Mouse (Mus musculus): Measurements from ENCODE around the gene Abcd1. TPM values are rescaled to one million over a fixed set of nuclear protein-coding genes. Genes with fewer than 3 reads are reported as not detected.

Abcd1 gene
- polyA plus RNA-seq, 1 experiment from 2014 or later, result 9.8 TPM

Other genes with a start within 250 kb of the Abcd1 start
- 18.6 and 30.3 TPM in 2 replicates for gene Bgn, start 233.0 kb upstream of the Abcd1 start, polyA plus RNA-seq (2016; fragmentation: Nextera tagmentation; extraction: Ambion mirVana)
- gene Atp2b3, start 213.5 kb upstream of the Abcd1 start, polyA plus RNA-seq (2016; fragmentation: Nextera tagmentation; extraction: Ambion mirVana), result 0.11 and 0.21 TPM in 2 replicates
- 26.1 and 65.3 TPM in 2 replicates for gene Dusp9, start 77.2 kb upstream of the Abcd1 start, polyA plus RNA-seq (2016; fragmentation: Nextera tagmentation; extraction: Ambion mirVana)
- gene Pnck, start 56.5 kb upstream of the Abcd1 start, polyA plus RNA-seq (2016; fragmentation: Nextera tagmentation; extraction: Ambion mirVana), result 7.3 and 8.0 TPM in 2 replicates
- gene Slc6a8, start 43.4 kb upstream of the Abcd1 start, polyA plus RNA-seq (2016; fragmentation: Nextera tagmentation; extraction: Ambion mirVana), result 5.8 and 6.2 TPM in 2 replicates
- gene Bcap31, start 422 bp upstream of the Abcd1 start, polyA plus RNA-seq (2016; fragmentation: Nextera tagmentation; extraction: Ambion mirVana), result 178 and 211 TPM in 2 replicates
- gene Plxnb3, start 40.5 kb downstream of the Abcd1 start, polyA plus RNA-seq (2016; fragmentation: Nextera tagmentation; extraction: Ambion mirVana), result 0.13 and 0.46 TPM in 2 replicates
- gene Srpk3, start 57.8 kb downstream of the Abcd1 start, polyA plus RNA-seq (2016; fragmentation: Nextera tagmentation; extraction: Ambion mirVana), result 39.2 and 81.4 TPM in 2 replicates
- gene Idh3g, start 70.3 kb downstream of the Abcd1 start, polyA plus RNA-seq (2016; fragmentation: Nextera tagmentation; extraction: Ambion mirVana), result 219 and 264 TPM in 2 replicates
- gene Ssr4, start 70.4 kb downstream of the Abcd1 start, polyA plus RNA-seq (2016; fragmentation: Nextera tagmentation; extraction: Ambion mirVana), result 156 and 158 TPM in 2 replicates
- 0.32 and 0.38 TPM in 2 replicates for gene Pdzd4, start 108.4 kb downstream of the Abcd1 start, polyA plus RNA-seq (2016; fragmentation: Nextera tagmentation; extraction: Ambion mirVana)
- not detected in 2 replicates for gene Avpr2, start 175.5 kb downstream of the Abcd1 start, polyA plus RNA-seq (2016; fragmentation: Nextera tagmentation; extraction: Ambion mirVana)
- 1.7 and 2.3 TPM in 2 replicates for gene L1cam, start 179.5 kb downstream of the Abcd1 start, polyA plus RNA-seq (2016; fragmentation: Nextera tagmentation; extraction: Ambion mirVana)
- gene Arhgap4, start 205.3 kb downstream of the Abcd1 start, polyA plus RNA-seq (2016; fragmentation: Nextera tagmentation; extraction: Ambion mirVana), result 1.3 and 3.0 TPM in 2 replicates
- gene Naa10, start 205.3 kb downstream of the Abcd1 start, polyA plus RNA-seq (2016; fragmentation: Nextera tagmentation; extraction: Ambion mirVana), result 124 and 146 TPM in 2 replicates
- 43.1 and 58.2 TPM in 2 replicates for gene Renbp, start 214.3 kb downstream of the Abcd1 start, polyA plus RNA-seq (2016; fragmentation: Nextera tagmentation; extraction: Ambion mirVana)
- gene Hcfc1, start 249.8 kb downstream of the Abcd1 start, polyA plus RNA-seq (2016; fragmentation: Nextera tagmentation; extraction: Ambion mirVana), result 49.5 and 56.8 TPM in 2 replicates

Data from heart, embryonic 10.5 days (tissue).